Mouse (Mus musculus): ENCODE data around the gene 6430628N08Rik. TPM values are rescaled to one million over a fixed set of nuclear protein-coding genes. Genes with fewer than 3 reads are reported as not detected.

6430628N08Rik gene
- polyA plus RNA-seq, 1 experiment from 2014 or later = 0.44 TPM

- WGBS = 69% methylated on average over 16 of the region's 16 CpGs
- no peaks in the 10 kb centered on the region for H3K9me3 ChIP-seq (ENCODE audit: control insufficient read depth, low read length)
- ATAC-seq = peak; percentile 60; the same call in 1 of the 2 replicates
- H3K4me3 ChIP-seq (ENCODE audit: low read length) = no peak overlapping the region
- H3K36me3 ChIP-seq (ENCODE audit: control insufficient read depth, insufficient read depth, low read length) = no peaks in the 10 kb centered on the region
- H3K27ac ChIP-seq (ENCODE audit: low read depth, low read length) = no peak overlapping the region
- H3K9ac ChIP-seq (ENCODE audit: low read depth, low read length) = no peak overlapping the region
- H3K27me3 ChIP-seq (replicated peaks; ENCODE audit: control insufficient read depth, insufficient read depth, low read length) = peaks cover 5% of the 10 kb centered on the region; the same call in 1 of the 2 replicates
- no peaks in the 10 kb centered on the region for H3K4me1 ChIP-seq (ENCODE audit: control insufficient read depth, insufficient read depth, low read depth, low read length)
- H3K4me2 ChIP-seq (ENCODE audit: low read length) = no peak overlapping the region
Observed at GRCm38 (mm10) chr4:115923262-115923880, 32.9 kb downstream of the 6430628N08Rik start.

- Histone ChIP-seq H3K9me3 (ENCODE audit: control insufficient read depth, low read length) (no peaks in the 10 kb centered on the region), H3K27me3 (replicated peaks; ENCODE audit: control insufficient read depth, insufficient read depth, low read length) (peaks cover 17% of the 10 kb centered on the region), H3K36me3 (ENCODE audit: control insufficient read depth, insufficient read depth, low read length) (no peaks in the 10 kb centered on the region), H3K4me3 (ENCODE audit: low read length) (no peak overlapping the region), H3K27ac (ENCODE audit: low read depth, low read length) (no peak overlapping the region), H3K9ac (ENCODE audit: low read depth, low read length) (no peak overlapping the region), H3K4me2 (ENCODE audit: low read length) (no peak overlapping the region), H3K4me1 (ENCODE audit: control insufficient read depth, insufficient read depth, low read depth, low read length) (no peaks in the 10 kb centered on the region)
- 70% methylated on average over 7 of the region's 7 CpGs for WGBS
- ATAC-seq = no peak
Observed at GRCm38 (mm10) chr4:115927637-115928036, 37.2 kb downstream of the 6430628N08Rik start.

DNA sequence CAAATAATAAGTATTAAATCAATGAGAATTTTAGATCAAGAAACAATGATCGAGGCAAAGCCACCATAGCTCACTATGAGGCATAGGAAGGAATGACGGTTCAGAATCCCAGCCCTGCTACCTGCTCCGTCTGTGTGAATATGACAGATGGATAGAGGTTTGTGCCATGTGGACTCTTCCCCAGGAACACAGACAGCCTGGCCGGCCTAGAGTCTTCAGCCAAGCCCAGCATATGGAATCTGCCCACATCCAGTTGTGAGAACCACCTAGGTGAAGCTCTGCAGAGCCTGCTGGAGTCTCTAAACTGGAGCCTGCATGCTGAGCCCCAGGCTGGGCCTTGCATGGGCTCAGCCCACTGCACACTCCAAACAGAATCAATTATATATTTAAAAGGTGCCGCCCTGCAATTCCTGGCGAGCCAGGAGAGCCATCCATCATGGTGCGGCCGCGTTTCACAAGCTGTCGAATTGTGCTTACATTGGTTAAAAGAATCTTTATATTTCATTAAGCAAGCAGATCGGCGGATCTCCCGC, 41.2 kb downstream of the 6430628N08Rik start:
- Histone ChIP-seq H3K4me1 (ENCODE audit: control insufficient read depth, insufficient read depth, low read depth, low read length) (peaks cover 7% of the 10 kb centered on the region), H3K4me3 (ENCODE audit: low read length) (no peak overlapping the region), H3K4me2 (ENCODE audit: low read length) (no peak overlapping the region), H3K9ac (ENCODE audit: low read depth, low read length) (no peak overlapping the region), H3K9me3 (ENCODE audit: control insufficient read depth, low read length) (no peaks in the 10 kb centered on the region), H3K27me3 (replicated peaks; ENCODE audit: control insufficient read depth, insufficient read depth, low read length) (peaks cover 46% of the 10 kb centered on the region), H3K36me3 (ENCODE audit: control insufficient read depth, insufficient read depth, low read length) (no peaks in the 10 kb centered on the region), H3K27ac (ENCODE audit: low read depth, low read length) (no peak overlapping the region)
- peak; percentile 68 for ATAC-seq
- 43% methylated on average over 13 of the region's 13 CpGs for WGBS

- under 1% methylated on average over 36 of the region's 36 CpGs for WGBS
- H3K9ac ChIP-seq (ENCODE audit: low read depth, low read length) = no peak overlapping the region
- ATAC-seq = no peak
- no peaks in the 10 kb centered on the region for H3K36me3 ChIP-seq (ENCODE audit: control insufficient read depth, insufficient read depth, low read length)
- peaks cover 17% of the 10 kb centered on the region for H3K4me1 ChIP-seq (ENCODE audit: control insufficient read depth, insufficient read depth, low read depth, low read length)
- peaks cover 57% of the 10 kb centered on the region for H3K27me3 ChIP-seq (replicated peaks; ENCODE audit: control insufficient read depth, insufficient read depth, low read length)
- H3K4me3 ChIP-seq (ENCODE audit: low read length) = no peak overlapping the region
- no peak overlapping the region for H3K27ac ChIP-seq (ENCODE audit: low read depth, low read length)
- no peaks in the 10 kb centered on the region for H3K9me3 ChIP-seq (ENCODE audit: control insufficient read depth, low read length)
- peak overlapping the region; percentile 23 for H3K4me2 ChIP-seq (ENCODE audit: low read length)
Observed at GRCm38 (mm10) chr4:115935835-115936581, 45.5 kb downstream of the 6430628N08Rik start.

DNA sequence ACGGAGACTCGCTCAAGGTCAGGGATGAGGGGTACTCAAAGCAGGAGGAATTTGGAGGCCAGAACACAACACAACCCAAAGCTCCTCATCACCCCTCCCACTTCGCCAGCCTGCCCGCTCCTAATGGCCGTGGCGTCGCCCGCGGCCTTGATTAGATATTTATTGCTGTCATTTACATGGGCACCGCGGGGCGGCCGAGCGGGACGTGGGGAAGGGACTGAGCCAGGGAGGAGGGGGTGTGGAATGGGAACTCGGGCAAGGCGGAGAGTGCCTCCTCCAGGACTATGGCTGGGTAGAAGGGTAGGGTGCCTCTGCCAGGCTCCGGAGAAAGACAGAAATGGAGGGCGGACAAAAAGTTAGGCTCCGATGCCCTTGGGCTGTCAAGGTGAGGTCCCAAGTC, 46.2 kb downstream of the 6430628N08Rik start:
- no peaks in the 10 kb centered on the region for H3K9me3 ChIP-seq (ENCODE audit: control insufficient read depth, low read length)
- WGBS = 0% methylated on average over 20 of the region's 20 CpGs
- H3K27me3 ChIP-seq (replicated peaks; ENCODE audit: control insufficient read depth, insufficient read depth, low read length) = peaks cover 61% of the 10 kb centered on the region
- H3K4me3 ChIP-seq (ENCODE audit: low read length) = peak overlapping the region; percentile 1; the same call in 1 of the 2 replicates
- H3K27ac ChIP-seq (ENCODE audit: low read depth, low read length) = no peak overlapping the region
- no peak overlapping the region for H3K9ac ChIP-seq (ENCODE audit: low read depth, low read length)
- no peaks in the 10 kb centered on the region for H3K36me3 ChIP-seq (ENCODE audit: control insufficient read depth, insufficient read depth, low read length)
- peaks cover 17% of the 10 kb centered on the region for H3K4me1 ChIP-seq (ENCODE audit: control insufficient read depth, insufficient read depth, low read depth, low read length)
- ATAC-seq = peak; percentile 21; the same call in 1 of the 2 replicates
- H3K4me2 ChIP-seq (ENCODE audit: low read length) = peak overlapping the region; percentile 23

- Histone ChIP-seq H3K4me3 (ENCODE audit: low read length) (peak overlapping the region; percentile 1; the same call in 1 of the 2 replicates), H3K4me2 (ENCODE audit: low read length) (no peak overlapping the region)
Observed at GRCm38 (mm10) chr4:115937061-115937976, 46.9 kb downstream of the 6430628N08Rik start.

DNA sequence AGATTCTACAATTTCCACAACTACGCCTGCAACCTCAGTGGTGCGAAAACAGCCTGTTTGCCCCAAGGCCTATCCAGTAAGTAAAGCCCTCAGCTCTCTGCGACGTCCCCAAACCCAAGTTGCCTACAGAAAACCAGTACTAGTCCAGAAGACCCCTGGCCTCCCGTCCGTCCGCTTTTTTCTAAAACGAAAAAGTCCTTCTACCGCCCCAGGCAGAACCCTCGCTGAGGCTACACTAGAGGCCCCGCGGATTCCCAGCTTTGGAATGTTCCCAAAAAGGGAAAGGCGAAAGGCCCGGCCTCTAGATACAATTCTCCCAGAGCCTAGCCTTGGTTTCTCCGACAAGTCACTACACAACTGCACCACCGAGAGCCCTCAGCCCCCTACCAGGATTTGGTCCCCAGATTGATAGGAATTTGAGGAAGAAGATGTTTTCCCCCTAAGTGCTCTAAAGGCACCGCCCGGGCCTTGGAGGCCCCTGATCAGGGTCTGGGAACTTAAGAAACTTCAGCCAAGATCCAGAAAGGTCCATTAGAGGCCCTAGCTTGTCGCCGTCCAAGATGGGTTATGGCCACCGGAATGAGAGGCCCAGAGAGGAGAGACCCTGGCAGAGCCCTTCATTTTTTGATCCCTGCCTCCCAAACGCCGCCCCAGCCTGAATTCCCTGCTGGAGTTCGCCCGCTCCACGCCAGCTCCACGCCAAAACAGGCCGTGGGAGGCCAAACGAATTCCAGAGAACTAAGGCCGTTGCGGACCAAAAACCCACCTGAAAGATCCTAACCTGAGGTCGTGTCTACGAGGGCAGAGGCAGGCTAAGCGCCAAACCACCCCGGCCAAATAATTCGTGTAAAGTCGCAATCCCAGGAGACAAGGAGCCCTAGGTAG, 48.1 kb downstream of the 6430628N08Rik start:
- 1% methylated on average over 37 of the region's 37 CpGs for WGBS
- H3K9ac ChIP-seq (ENCODE audit: low read depth, low read length) = no peak overlapping the region
- H3K9me3 ChIP-seq (ENCODE audit: control insufficient read depth, low read length) = no peaks in the 10 kb centered on the region
- no peak overlapping the region; the same call in 1 of the 2 replicates for H3K4me2 ChIP-seq (ENCODE audit: low read length)
- no peak overlapping the region for H3K27ac ChIP-seq (ENCODE audit: low read depth, low read length)
- H3K4me3 ChIP-seq (ENCODE audit: low read length) = no peak overlapping the region
- peaks cover 64% of the 10 kb centered on the region for H3K27me3 ChIP-seq (replicated peaks; ENCODE audit: control insufficient read depth, insufficient read depth, low read length)
- no peaks in the 10 kb centered on the region for H3K36me3 ChIP-seq (ENCODE audit: control insufficient read depth, insufficient read depth, low read length)
- ATAC-seq = no peak
- peaks cover 17% of the 10 kb centered on the region for H3K4me1 ChIP-seq (ENCODE audit: control insufficient read depth, insufficient read depth, low read depth, low read length)

More at GRCm38 (mm10) chr4:115937061-115937976, 46.9 kb downstream of the 6430628N08Rik start:
- Histone ChIP-seq H3K4me1 (ENCODE audit: control insufficient read depth, insufficient read depth, low read depth, low read length) (peaks cover 17% of the 10 kb centered on the region), H3K9me3 (ENCODE audit: control insufficient read depth, low read length) (no peaks in the 10 kb centered on the region), H3K27ac (ENCODE audit: low read depth, low read length) (no peak overlapping the region), H3K36me3 (ENCODE audit: control insufficient read depth, insufficient read depth, low read length) (no peaks in the 10 kb centered on the region), H3K9ac (ENCODE audit: low read depth, low read length) (no peak overlapping the region), H3K27me3 (replicated peaks; ENCODE audit: control insufficient read depth, insufficient read depth, low read length) (peaks cover 65% of the 10 kb centered on the region)
- no peak for ATAC-seq
- 4% methylated on average over 19 of the region's 19 CpGs for WGBS
